Mouse (Mus musculus) layer of hippocampus, adult 6 months (tissue): ENCODE measurements around the gene Zfp354a. TPM values are rescaled to one million over a fixed set of nuclear protein-coding genes. Genes with fewer than 3 reads are reported as not detected.

Source experiments
- long read RNA-seq, 2 experiments: library from polyadenylated mRNA; unstranded; transcript quantifications; one replicate each; pipeline ENCODE4 v2.0.0; 2019 to 2020
- polyA plus RNA-seq: library from polyadenylated mRNA; unstranded; fragments of <200 nt; fragmentation: Nextera tagmentation; gene quantifications from 2 replicates; pipeline ENCODE4 v1.2.3, GENCODE M21; 2021

Zfp354a gene
- 3.4 and 5.8 TPM in 2 replicates for polyA plus RNA-seq
- long read RNA-seq, experiment 1, transcript Zfp354a-202 (5 exons, 2,592 nt): major isoform, 5 of 10 reads
- long read RNA-seq, experiment 1, partial matches to known transcripts: 0 of 10 reads
- long read RNA-seq, experiment 1, other reads (novel, unspliced or antisense): 3 of 10 reads
- long read RNA-seq, experiment 2, full-length matches to known transcripts: 23 of 28 reads
- long read RNA-seq, experiment 2, partial matches to known transcripts: 0 of 28 reads
- long read RNA-seq, experiment 2, other reads (novel, unspliced or antisense): 5 of 28 reads

GRCm38 (mm10) chr11:51059151-51059571 is at the start of gene Zfp354a:
TSS of gene Zfp354a (plus strand) at chr11:51059257.

GRCm38 (mm10) chr11:51013936-51014335 is 45.1 kb upstream of the Zfp354a start, which contains the start of gene Olfr54:
TSS of gene Olfr54 (plus strand) at chr11:51014236.

GRCm38 (mm10) chr11:51047809-51048208 is 11.2 kb upstream of the Zfp354a start, which contains the start of gene Olfr1375:
TSS of gene Olfr1375 (plus strand) at chr11:51048109.

Other genes starting within 250 kb of the Zfp354a start
- gene Zfp354c, start 231.5 kb upstream of the Zfp354a start, polyA plus RNA-seq: 7.4 and 8.1 TPM in 2 replicates
- gene Zfp879, start 217.7 kb upstream of the Zfp354a start, polyA plus RNA-seq: 1.4 and 1.6 TPM in 2 replicates
- gene Grm6, start 208.6 kb upstream of the Zfp354a start, polyA plus RNA-seq: not detected in 2 replicates
- gene Zfp454, start 171.6 kb upstream of the Zfp354a start, polyA plus RNA-seq: 3.1 and 3.2 TPM in 2 replicates
- 12.7 and 13.8 TPM in 2 replicates for gene Zfp2, start 143.1 kb upstream of the Zfp354a start, polyA plus RNA-seq
- gene Zfp354b, start 127.6 kb upstream of the Zfp354a start, polyA plus RNA-seq: 2.5 and 3.0 TPM in 2 replicates
- gene 4933414I15Rik, start 115.5 kb upstream of the Zfp354a start, polyA plus RNA-seq: not detected in 2 replicates
- gene Prop1, start 105.5 kb upstream of the Zfp354a start, polyA plus RNA-seq: not detected in 2 replicates
- gene Olfr1378, start 92.7 kb upstream of the Zfp354a start, polyA plus RNA-seq: not detected in 2 replicates
- gene Olfr1377, start 77.3 kb upstream of the Zfp354a start, polyA plus RNA-seq: not detected in 2 replicates
- not detected in 2 replicates for gene Olfr51, start 55.7 kb upstream of the Zfp354a start, polyA plus RNA-seq
- gene Olfr54, start 45.0 kb upstream of the Zfp354a start, polyA plus RNA-seq: not detected in 2 replicates
- gene Olfr1375, start 11.1 kb upstream of the Zfp354a start, polyA plus RNA-seq: not detected in 2 replicates
- not detected in 2 replicates for gene Gm12569, start 161.2 kb downstream of the Zfp354a start, polyA plus RNA-seq
- gene Clk4, start 202.5 kb downstream of the Zfp354a start, polyA plus RNA-seq: 25.2 and 26.0 TPM in 2 replicates
- gene BC049762, start 203.8 kb downstream of the Zfp354a start, polyA plus RNA-seq: 1.0 TPM in 1 of 2 replicates, not detected in the other
- 0.89 and 1.1 TPM in 2 replicates for gene Col23a1, start 230.7 kb downstream of the Zfp354a start, polyA plus RNA-seq